Mouse (Mus musculus): ENCODE data around the gene Fam131a. TPM values are rescaled to one million over a fixed set of nuclear protein-coding genes. Genes with fewer than 3 reads are reported as not detected.

The Fam131a gene
- total RNA-seq, 2 experiments from 2014 or later: 12.8 to 15.1 TPM

GRCm38 (mm10) chr16:20715976-20716840 is 23.2 kb downstream of the Fam131a start:
- DNase-seq: peak; percentile 91

GRCm38 (mm10) chr16:20716841-20717180 is 23.8 kb downstream of the Fam131a start:
- DNase-seq: no peak

GRCm38 (mm10) chr16:20717181-20717977 is 24.3 kb downstream of the Fam131a start, which contains the start of the genes Polr2h and Clcn2:
Gene Polr2h (plus strand): TSS chr16:20717665.
Gene Clcn2 (minus strand): TSS chr16:20717746.
- peak; percentile 98 for DNase-seq

- DNase-seq: no peak
Observed at GRCm38 (mm10) chr16:20717978-20718670, 25.1 kb downstream of the Fam131a start.

- no peak for DNase-seq
Observed at GRCm38 (mm10) chr16:20721808-20722207, 28.8 kb downstream of the Fam131a start.

- DNase-seq: no peak
Observed at GRCm38 (mm10) chr16:20722736-20723135, 29.7 kb downstream of the Fam131a start.

GRCm38 (mm10) chr16:20723247-20723646 is 30.2 kb downstream of the Fam131a start:
- DNase-seq: no peak

- peak; percentile 81 for DNase-seq
Observed at GRCm38 (mm10) chr16:20724338-20724748, 31.3 kb downstream of the Fam131a start.

GRCm38 (mm10) chr16:20725321-20725720 is 32.3 kb downstream of the Fam131a start:
- DNase-seq: no peak

GRCm38 (mm10) chr16:20725750-20726149 is 32.7 kb downstream of the Fam131a start:
- no peak for DNase-seq

GRCm38 (mm10) chr16:20726384-20726783 is 33.3 kb downstream of the Fam131a start:
- DNase-seq: no peak

GRCm38 (mm10) chr16:20730293-20730711 is 37.3 kb downstream of the Fam131a start:
- no peak for DNase-seq

- DNase-seq: no peak
Observed at GRCm38 (mm10) chr16:20731688-20732087, 38.6 kb downstream of the Fam131a start.

- DNase-seq: no peak
Observed at GRCm38 (mm10) chr16:20732251-20732924, 39.3 kb downstream of the Fam131a start.

GRCm38 (mm10) chr16:20732925-20733730 is 40.1 kb downstream of the Fam131a start, which contains the start of gene Chrd:
Gene Chrd (plus strand): TSS chr16:20733127.
- DNase-seq: peak; percentile 81

GRCm38 (mm10) chr16:20733731-20734730 is 41.0 kb downstream of the Fam131a start, which contains the start of gene Thpo:
Gene Thpo (minus strand): TSS chr16:20734511.
- peak; percentile 20 for DNase-seq

GRCm38 (mm10) chr16:20735651-20736050 is 42.6 kb downstream of the Fam131a start:
- DNase-seq: no peak

GRCm38 (mm10) chr16:20736168-20736567 is 43.1 kb downstream of the Fam131a start:
- no peak for DNase-seq

GRCm38 (mm10) chr16:20736823-20737222 is 43.8 kb downstream of the Fam131a start:
- DNase-seq: no peak

Measured in adrenal gland, postnatal 10 days (tissue).